Mouse (Mus musculus): ENCODE measurements around the gene Hectd3.

DNA sequence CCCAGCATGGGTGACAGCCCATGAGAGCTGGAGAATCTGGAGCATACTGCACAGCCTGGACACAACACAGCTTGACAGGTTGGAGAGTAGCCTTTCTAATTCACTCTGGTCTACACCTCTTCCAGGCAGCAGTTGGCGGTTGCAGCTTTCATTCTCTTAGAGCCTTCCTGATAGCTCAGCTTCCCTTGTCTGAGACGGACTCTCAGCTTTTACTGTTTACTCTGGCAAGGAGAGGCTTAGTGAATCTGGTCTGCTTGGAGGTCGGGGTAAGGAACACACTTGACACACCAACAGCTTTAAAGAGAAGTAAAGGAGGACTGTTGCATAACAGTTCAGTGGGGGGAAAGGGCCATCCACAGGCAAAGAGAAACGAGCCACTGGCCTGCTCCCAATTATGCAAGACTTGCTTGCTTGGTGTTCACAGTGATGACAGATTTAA lies 46.2 kb downstream of the Hectd3 start:
- TF ChIP-seq CTCF (IDR thresholded peaks at IDR 0.05; ENCODE audit: insufficient read depth, low read length) (no peak), POLR2A (IDR thresholded peaks at IDR 0.05; ENCODE audit: borderline replicate concordance, extremely low read depth, low read depth, low read length) (no peak)
